Mouse (Mus musculus) bone marrow macrophage, adult 2 months (primary cell): ENCODE data around the gene Hmox1.
A peak's percentile ranks its signal among the peaks of the same experiment; 100 is the strongest.

Experiments used
- CTCF ChIP-seq: IDR thresholded peaks from 2 replicates; pipeline ENCODE4 v1.5.1; 2012; ENCODE audit warnings: low read depth, mild to moderate bottlenecking, low read length, moderate library complexity
- POLR2A ChIP-seq: IDR thresholded peaks from 2 replicates; pipeline ENCODE4 v1.6.1; 2012; ENCODE audit warnings: mild to moderate bottlenecking, low read depth, low read length, borderline replicate concordance

DNA sequence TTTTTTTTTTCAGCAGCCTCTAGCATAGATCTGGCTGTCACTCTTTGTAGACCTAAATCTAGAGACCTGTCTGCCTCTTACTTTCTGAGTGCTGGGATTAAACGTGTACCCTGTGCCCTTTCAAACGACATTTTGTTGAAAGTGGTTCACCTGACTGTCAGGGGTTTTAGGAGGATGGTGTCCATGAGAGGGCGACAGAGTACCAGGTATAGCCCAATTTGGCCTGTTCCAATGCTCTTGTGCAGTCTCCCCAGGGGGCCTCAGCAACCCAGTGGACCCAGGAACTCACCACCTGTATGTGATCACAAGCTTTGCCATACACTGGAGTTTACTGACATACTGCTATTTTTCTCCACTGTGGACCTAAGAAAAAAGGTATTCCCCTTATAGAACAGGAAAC is 39.1 kb downstream of the Hmox1 start:
- TF ChIP-seq CTCF = peak; percentile 62
- no peak for TF ChIP-seq POLR2A
